Mouse (Mus musculus): Measurements from ENCODE around the gene Tsc22d3.

The Tsc22d3 gene

DNA sequence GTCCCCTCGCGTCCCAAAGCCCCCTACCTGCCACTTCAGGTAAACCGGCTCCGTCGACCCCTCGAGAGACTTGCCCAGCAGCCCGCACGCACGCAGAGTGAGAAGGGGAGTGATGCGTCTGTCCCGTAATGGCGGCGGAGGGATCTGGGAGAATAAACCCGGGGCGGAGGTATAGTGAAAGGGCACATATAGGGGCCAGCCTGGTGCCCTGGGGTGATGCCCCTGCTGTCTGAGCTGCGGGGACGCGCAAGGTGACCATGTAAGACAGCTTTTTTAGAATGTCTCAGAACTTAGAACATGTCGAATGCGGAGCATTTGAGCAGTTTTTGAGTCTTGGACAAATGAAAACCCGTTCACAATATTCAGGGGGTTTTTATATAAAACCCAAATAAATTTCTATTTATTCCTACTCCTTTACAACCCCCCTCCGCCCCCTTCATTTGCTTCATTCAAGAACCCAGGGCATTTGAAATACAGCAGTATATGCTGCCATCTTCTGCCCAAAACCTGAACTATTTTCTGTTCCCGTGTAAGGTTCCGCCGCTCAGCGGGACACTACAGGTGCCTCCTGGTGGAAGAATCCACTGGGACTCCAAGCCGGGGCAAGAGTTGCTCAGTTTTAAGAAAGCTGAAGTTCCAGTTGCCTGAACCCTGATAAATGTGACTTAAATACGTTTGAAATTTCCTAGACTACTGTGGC, at the start of gene Tsc22d3:
Gene Tsc22d3 (minus strand): TSS at position 250 of the 700 bp plus-strand sequence.
- peak; percentile 63 for DNase-seq (ENCODE audit: low spot score)

DNA sequence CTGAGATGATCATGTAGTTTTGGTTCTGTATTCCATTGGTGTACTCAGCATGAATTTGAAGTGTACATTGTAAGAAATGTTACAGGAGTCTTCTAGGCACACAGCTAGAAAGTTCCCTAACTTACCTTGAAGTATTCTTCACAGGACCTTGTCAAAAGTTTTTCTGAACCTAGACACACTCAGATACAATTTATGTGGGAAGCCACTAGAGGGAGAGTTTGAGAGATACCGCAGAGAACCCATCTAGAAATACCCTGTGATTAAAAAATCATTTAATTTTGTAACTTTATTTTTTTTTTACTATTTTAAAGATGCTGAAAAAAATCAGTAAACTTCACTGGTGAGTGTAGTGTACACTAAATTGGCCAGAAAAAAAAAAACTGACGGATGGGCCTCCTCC, 39.1 kb upstream of the Tsc22d3 start:
- no peak for DNase-seq (ENCODE audit: low spot score)

DNA sequence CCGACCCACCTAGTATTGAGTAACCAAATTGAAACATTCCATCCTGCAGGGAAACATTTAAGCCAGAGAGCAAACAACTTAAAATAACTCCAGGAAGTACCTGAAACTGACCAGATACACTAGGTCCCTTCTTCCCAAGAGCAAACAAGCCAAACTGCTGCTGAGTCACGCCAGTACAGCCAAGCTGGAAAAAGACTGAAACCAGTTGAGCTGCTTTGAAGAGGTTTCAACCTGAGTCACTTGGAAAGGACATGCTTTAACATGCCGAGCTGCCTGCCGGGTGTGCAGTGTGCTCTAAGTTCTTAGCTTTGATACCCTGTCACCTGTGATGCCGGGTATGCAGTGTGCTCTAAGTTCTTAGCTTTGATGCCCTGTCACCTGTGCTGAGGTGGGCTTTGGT, 37.6 kb upstream of the Tsc22d3 start:
- no peak for DNase-seq (ENCODE audit: low spot score)

DNA sequence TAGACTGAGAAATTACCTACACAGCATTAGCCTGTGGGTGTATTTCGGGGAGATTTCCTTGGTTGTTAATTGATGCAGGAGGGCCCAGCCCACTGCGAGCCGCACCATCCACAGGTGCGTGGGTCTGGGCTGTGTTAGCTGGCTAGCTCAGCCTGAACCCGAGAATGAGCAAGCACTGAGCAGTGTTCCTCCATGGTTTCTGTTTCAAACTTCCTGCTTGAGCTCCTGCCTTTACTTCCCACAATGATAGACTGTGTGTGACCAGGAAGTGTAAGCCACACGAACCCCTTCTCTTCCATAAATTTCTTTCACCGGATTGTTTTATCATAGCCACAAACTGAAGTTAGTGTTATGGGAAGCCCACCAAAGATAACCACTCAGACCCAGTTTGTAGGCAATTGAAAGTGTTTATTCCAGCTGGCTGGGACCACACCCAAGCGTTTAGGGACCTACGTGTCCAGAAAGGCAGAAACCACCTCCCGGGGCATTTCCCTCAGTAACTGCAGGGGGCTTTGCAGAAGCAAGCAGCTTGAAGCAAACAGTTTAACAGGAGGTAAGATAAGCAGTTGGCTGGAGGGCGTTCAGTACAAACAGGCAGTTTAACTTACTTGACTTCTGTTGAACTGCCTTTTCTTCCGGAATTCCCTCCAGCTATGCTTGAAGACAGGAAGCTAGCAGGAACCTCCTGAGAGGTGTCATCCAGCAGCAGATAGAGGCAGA, 24.6 kb upstream of the Tsc22d3 start:
- DNase-seq (ENCODE audit: low spot score): no peak

DNA sequence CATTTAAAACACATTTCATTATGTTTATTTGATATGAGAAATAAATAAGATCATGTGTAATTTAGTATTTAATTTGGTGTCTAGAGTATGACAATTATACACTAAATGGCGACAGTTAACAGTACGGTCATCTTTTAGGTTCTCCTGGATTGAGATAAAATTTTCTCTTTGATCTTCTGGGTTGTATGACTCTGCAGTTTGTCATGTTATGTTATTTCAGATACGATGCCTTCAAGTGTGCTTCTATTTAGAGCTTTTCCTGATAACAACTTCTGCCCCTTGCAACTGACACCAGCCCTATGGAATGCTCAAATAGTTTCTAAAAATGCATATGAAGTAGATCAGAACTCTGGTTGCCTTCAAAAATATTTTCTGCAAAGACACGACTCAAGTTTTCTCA, 9.5 kb upstream of the Tsc22d3 start:
- DNase-seq (ENCODE audit: low spot score): no peak

DNA sequence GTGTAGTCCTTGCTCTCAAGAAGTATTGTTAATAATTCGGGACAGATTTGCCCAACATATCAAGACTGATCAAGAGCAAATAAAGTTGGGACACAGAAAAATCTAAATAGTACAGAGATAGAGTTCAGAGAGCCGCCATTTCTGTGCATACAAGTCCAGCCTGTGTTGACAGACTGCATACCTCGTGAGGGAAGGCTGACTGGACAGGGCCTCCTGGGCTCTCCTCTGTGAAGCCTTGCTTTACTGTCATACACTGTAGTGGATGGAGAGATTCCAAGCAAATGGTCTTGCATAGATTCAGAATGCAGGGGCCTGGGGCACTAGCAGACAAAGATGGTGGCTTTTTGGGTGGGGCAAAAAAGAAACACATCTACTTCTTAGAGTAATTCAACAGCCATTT, 1.4 kb upstream of the Tsc22d3 start:
- no peak for DNase-seq (ENCODE audit: low spot score)

DNA sequence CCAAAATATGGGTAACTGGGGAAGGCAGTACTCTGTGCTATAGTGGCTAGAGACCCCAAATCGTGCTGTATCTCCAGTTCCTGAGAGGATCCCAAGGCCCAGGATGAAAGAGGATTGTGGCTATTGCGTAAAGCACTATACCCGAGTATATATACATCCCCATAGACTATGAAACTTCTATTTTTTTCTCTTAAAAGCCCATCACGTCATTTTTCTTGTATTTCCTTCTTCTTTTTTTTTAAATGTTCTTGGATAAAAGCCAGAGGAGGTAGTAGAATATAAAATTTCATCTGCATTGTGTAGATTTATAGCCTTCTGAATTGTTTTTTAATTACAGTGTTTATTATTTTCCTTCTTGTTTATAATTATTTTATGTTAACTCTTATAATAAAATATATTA, 852 bp upstream of the Tsc22d3 start:
- DNase-seq (ENCODE audit: low spot score): no peak

DNA sequence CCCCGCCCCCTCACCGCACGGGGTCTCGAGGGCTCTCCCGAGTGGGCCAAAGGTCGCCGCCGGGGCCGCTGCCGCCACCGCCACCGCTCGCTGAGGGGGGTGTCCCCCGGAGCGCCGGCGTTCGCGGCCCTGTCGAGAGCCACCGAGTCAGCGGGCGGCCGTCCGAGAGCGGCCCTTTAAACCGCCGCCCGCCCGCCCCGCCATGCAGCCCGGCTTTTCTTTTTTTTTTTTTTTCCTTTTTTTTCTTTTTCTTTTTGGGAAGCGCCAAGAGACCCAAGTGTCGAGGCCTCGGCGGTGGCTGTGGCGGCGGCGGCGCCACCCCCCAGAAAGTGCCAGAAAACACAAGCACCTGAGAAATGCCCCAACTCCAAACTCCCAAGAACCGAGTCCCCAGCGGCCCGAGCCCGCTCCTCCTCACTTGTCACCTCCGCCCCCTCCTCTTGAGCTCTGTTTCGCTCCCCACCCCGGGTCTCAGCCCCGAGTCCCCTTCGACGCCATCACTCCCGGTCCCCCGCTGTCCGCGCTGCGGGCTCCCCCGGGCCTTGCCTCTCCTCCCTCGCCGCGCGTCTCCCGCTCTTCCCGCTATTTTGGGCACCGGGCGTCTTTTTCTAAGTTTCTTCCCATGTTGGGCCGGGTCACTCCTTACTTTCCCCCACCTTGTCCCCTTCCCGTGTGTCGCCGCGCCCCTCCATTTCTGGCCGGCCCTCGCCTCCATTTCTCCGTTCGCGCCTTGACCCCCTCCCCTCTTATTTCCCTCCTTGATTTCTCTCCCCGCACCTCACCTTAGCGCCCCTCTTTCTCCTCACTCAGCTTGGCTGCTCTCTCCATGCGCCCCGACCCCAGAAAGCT, 674 bp downstream of the Tsc22d3 start:
- DNase-seq (ENCODE audit: low spot score): peak; percentile 18

DNA sequence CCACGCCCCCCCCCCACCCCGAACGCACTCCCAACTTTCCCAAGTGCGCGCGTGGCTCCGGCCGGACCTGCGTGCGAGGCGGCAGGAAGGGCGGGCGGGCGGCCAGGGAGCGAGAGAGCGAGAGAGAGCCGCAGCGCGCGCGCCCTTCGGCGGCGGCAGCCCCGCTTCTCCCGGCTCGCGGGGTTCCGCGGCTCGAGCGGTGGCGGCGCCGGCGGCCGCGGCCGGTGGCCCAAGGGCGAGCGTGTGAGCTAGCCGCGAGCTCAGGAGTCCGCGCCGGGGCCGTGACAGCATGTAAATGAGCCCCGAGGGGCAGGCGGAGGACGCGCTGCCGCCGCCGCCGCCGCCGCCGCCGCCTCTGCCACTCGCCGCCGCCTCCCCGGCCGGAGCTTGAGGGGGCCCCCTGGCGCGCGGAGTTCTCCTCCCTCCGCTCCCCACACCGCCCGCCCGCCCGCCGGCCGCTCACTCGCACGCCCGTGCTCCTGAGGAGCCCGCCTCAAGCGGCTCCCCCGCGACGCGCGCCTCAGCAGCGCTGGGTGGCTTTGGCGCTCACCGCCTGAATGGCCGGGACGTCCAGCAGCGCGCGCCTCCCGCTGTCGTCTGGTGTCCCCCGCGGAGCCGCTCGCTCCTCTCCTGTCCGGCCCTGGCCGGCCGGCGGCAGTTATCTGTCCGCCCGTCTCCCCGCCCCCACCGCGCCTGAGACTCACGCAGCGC, 1.5 kb downstream of the Tsc22d3 start:
- DNase-seq (ENCODE audit: low spot score): peak; percentile 53

DNA sequence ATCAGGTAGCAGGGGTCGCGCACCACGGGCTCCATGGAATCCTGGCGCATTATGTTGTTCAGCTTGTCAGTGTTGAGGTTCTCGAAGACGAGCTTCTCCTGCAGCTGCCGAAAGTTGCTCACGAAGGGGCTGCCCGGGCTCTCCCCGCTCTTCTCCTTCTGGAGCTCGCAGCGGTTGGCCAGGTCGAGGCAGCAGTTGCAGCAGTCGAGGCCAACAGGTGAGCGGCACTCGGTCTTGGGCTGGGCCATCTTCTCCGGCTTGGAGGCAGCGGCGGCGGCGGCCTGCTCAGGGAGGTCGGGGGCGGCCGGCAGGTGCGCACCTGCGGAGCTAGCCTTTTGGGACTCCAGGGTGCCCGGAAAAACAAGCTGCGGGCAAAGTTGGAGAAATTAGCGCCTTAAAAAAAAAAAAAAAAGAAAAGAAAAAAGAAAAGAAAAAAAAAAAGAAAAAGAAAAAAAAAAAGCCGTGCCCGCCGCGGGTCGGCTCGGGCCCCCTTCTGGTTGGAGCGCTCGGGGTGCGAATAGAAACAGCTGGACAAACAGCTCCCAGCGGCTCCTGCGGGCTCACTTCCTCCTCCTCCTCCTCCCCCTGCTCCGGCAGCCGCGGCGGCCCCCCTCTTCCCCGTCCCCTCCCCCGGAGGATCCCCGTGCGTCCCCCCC, 2.1 kb downstream of the Tsc22d3 start:
- DNase-seq (ENCODE audit: low spot score): no peak

DNA sequence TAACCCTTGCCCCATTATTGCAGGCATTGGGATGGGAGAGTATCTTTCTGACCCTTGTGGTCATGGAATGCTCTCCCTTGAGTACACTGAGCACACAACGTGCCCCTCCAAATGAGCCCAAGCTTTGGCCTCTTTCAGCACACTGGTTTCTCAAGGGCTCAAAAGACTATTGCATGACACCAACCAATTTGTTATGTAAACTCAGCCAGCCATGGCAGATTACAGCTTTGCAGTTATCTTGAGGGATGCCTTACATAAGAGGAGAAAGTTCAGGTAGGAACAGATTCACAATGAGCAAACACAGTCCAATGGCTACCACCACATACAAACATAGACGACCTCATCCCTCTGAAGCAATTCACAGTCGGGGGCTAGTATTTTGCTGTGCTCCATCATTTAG, 9.3 kb downstream of the Tsc22d3 start:
- DNase-seq (ENCODE audit: low spot score): no peak

DNA sequence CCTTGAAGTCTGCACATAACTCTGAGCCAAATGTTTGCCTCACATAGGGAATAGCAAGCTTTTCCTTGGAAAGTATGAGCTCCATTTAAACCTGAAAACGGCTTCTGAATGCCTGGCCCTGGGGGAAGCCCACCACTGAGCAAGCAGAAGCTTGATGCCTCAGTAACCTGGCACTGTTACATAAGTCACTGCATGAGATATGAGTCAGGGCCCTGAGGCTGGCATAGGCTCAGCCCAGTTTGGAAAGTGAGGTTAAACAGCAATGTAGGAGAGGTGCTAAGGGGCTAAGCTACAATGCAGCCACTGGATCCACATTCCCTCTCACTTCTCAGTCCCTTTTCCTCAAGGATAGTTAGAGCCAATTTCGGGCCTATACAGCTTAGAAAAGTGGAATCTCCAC, 10.3 kb downstream of the Tsc22d3 start:
- no peak for DNase-seq (ENCODE audit: low spot score)

DNA sequence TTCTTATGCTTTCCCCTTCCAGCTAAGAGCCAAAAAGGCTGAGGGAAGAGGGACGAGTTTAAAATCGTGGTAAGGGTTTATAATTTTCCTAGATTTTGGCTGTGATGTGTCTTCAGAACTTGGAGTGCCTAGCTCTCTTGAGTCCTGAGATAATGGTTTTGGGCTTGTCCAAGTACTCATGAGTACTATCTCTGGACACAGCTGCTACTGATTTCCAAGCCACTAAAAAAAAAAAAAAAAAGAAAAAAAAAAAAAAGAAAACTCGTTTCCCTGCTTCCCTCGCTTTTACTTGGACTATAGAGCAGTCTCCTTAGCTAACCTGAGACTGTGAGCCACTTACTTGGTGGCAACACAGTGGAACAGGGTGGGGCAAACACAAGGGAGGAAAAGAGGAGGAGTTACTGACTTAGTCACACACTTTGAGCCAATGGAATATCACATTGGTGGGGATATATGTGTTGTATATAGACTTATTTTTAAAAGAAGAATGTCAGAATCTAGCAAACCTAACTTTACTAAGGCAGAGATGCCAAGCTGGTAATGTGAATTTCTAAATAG, 11.2 kb downstream of the Tsc22d3 start:
- DNase-seq (ENCODE audit: low spot score): no peak

DNA sequence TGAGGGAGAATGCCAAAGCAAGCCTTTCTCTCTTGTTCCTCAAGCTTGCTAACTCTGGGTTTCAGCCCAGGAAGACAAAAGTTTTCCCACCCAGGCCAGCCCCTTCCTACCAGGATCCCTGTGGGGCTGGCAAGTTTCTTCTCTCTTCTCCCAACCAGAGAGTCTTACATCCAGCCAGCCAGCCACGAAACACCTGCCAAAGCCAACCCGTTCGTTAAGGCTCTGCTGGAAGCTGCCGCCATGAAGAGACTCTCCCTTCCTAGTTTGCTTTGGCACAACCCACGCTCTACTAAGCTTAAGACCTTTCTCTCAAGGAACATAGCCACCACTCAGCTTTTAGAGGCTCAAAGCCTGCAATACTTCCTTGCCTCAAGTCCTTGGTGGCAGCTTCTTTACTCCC, 11.9 kb downstream of the Tsc22d3 start:
- no peak for DNase-seq (ENCODE audit: low spot score)

DNA sequence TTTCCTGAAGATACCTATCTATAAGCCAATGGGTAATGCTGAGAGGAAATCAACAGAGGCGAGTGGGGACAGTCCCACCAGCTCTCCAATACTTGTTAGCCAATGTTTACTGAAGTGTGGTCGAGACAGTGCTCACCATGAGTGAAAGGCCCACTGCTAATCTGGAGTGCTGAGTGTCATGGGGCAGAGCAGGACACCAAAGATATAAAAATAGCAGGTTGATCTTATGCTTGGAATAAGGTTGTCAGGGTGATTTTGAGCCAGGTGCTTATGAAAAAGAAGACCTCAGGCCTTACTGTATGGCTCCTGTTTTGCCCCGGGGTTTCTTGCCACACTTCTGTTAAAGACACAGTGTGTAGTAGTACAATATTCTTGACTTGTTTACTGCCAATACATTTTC, 20.0 kb downstream of the Tsc22d3 start:
- DNase-seq (ENCODE audit: low spot score): no peak

DNA sequence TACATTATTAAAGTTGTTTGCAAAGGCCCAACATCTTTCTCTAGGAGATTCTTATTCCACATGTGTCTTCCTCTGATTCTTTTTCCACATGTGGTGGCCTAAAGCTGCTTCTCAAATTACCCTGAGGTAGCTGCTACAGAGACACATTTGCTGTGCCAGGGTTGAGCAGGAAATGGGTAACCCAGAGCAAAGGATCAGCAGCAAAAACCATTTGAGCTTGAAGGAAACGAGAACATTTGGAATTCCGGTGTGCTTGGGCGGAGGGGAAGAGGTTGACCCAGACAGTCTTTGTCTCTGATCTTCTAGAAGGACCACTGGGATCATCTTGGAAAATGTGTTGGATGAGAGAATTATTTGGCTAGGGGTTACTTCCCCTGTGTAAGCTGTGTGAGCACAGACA, 24.8 kb downstream of the Tsc22d3 start:
- no peak for DNase-seq (ENCODE audit: low spot score)

DNA sequence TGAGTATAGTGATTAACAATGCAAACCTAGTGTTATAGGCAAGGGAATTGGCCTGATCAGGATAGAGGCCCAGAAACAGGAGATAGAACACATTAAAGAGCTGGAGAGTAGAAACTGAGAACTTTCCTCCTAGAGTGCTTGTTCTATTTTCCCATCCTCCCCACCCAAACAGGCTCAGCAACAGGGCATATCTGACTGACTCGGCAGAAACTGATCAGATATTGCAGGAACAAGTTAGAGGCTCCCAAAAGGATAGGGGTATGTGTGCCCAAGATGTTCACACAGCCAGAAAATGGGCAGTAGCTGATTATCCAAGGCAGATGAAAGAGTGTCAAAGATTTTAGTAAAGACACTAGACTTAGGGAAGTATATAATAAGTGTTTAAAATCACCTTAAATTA, 25.3 kb downstream of the Tsc22d3 start:
- DNase-seq (ENCODE audit: low spot score): no peak

DNA sequence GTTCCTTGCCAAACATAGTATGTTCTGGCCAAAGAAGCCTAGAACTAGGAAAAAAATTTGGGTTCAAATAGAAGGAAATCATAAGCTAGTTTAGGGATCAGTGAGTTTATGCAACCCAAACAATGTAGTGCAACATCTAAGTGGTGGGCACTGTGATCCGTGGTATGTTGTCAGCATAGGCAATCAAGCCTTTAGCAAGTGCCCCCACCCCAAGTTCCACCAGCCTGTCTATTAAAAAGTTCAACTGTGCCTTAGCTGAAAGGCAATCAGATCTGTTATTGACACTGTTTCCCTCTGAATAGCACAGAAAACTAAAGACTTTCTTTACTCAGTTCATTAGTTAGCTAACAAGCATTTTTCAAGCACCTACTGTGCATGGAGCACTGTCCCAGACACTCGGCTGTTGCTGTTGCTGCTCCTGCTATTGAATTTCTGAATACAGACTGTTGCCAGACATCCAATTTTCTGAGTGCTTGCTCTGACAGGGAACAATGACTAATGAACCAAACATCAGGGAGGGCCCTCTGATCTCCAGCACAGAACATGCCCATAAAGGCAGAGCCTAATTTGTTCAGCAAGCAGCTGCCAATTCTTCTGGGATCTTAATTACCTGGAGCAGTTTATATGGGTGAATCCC, 27.6 kb downstream of the Tsc22d3 start:
- peak; percentile 55 for DNase-seq (ENCODE audit: low spot score)

DNA sequence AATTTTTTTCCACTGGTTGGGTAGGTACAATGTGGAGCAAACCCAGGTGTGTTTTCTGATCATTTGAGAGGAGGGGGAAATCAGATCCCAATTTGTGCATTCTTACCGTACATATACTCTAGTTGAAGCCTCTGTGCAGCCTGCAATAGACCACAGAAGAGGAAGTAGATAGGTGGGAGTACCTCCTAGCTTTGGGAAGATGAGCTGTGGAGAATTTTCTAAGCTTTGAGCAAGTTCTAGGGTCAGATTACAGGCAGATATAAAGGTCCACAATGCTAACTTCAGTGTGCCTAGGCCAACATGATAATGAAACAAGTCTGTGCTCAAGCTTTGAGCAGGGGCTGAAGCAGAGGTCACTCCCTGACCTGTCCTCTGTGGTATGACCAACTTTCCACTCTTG, 30.9 kb downstream of the Tsc22d3 start:
- no peak for DNase-seq (ENCODE audit: low spot score)

DNA sequence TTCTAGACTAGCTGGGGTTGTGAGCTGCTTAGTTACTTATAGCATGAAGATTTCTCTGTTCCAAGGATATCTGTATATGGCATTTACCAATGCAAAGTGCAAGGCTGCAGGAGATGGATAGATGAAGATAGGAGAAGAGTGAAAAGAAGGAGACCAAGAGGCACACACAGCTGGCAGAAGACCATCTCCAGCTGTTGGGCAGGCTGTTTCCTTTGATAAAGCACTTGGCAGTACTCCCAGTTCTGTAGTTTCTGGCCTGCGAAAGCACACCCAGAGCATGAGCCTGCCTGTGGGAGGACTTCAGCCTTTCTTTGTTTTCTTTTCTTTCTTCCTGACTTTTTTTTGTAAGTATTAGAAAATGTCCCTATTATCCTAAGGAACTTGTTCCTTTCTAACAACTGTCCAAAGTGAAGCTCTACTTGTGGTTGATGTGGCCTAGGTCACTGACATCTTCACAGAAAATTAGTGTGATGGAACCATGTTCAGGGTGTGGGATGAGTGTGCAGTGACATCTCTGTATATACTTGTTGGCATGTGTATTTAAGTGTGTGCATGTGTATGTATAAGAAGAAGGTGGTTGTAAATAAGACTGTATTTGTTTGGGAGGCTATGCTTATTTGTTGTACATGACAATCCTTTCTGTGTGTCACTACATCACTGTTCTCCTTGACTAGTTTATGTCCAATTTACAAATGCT, 32.6 kb downstream of the Tsc22d3 start:
- DNase-seq (ENCODE audit: low spot score): no peak

Data from retina, embryonic 14.5 days (tissue).